Mouse (Mus musculus) A20 (cell line): ENCODE results near the gene Cmtm4.
"Not testable (repeated sequence)": the region's sequence is repeated elsewhere in the genome, so short reads cannot be mapped to it uniquely, and the experiment has no call there.

ENCODE experiments used
- DNase-seq: peaks from one replicate; pipeline ENCODE4 v3.0.0-alpha.2; 2011; ENCODE audit warnings: low read depth, low spot score

The Cmtm4 gene

DNA sequence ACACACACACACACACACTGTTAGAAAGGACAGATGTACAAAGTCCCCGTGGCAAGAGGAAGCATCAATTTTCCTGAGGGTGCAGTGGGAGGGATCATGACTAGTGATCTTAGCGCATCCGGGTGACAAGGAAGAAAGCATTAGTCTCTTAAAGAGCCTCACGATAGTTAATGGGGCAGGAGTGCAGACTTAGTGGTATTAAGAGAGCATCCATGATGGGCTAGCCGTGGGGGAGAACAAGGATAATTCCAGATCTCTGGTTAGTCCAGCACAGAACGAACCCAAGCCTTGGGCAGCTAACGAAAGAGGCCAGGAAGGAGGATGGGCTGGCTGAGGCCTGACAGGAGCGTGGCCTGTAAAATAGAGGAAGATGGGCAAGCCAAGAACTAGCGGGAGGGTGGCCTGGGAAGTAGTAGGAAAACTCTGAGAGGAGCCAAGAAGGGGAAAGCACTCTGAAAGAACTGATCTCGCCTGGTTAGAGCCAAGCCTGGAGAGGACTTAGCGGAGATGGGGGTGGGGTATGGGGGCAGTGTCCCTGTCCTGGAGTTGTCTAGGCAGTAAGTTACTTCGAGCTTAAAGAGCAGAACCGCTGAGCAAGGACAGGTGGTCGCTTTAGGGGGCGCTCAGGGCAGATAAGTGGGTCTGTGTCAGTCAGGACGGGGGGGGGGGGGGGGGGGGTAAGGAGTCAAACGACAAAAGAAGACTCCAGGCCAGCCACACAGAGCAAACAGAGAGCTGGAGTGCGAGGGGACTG lies 56.2 kb downstream of the Cmtm4 start, which contains the start of gene Cmtm3:
TSS of gene Cmtm3 (plus strand) at position 182 of the 754 bp plus-strand sequence.
- peak; percentile 11 for DNase-seq

DNA sequence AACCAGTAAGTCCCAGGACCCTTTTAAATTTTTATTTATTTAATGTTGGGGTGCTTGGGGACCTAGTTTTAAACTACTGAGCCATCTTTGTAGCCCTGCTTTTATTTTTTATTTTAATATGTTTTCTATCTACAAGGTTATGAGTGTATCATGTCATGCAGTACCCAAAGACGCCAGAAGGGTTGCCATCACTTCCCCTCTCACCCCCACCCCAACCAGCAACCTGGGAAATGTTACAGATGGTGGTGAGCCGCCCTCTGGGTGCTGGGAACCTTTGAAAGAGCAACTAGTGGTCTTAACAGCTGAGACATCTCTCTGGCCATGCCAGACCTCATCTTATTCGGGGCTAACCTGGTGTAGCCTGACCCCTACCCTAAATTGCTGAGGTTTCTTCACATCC lies 57.7 kb downstream of the Cmtm4 start:
- DNase-seq, result peak; percentile 49

DNA sequence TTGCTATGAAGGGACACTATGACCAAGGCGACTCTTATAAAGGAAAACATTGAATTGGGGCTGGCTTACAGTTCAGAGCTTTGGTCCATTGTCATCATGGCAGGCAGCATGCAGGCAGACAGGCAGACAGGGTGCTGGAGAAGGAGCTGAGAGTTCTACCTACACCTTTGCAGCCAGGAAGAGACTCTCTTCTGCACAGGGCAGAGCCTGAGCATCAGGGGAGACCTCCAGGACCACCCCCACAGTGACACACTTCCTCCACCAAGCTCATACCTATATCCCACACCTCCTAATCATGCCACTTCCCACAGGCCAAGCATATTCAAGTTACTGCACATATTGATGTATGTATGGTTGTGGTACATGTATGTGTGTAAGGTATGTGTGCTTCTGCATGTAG lies 58.8 kb downstream of the Cmtm4 start:
- DNase-seq, result no peak

DNA sequence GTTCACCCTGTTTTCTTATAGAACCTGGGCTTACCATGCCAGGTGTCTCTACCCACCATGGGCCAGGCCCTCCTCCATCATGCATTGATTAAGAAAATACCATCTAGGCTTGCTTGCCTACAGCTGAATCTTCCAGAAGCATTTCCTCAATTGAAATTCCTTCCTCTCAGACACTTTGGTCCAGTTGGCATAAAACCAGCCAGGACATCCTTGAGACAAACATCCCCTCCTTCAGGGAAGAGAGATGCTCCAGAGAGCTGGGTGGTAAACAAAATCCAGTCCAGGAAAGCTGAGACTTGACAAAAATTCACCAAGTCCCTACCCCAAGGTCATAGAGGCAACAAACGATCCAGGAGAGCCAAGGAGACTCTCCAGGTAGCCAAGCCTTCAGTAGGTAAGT lies 61.4 kb downstream of the Cmtm4 start:
- DNase-seq, result no peak

DNA sequence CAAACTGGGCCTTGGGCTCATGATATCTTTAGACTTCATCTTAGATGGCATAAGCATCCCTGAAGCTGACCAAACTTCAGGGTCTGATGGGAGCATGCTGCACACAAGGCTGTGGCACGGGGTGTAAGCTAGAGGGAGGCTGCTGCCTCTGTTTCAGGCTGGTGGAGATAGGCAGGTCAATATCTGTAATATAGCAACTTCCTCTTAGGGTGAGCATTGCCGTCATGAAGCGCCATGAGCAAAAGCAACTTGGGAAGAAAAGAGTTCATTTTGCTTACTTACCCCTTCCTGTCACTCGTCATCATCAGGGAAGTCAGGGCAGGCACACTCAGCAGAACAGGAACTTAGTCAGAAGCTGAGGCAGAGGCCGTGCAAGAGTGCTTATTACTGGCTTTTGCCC lies 61.8 kb downstream of the Cmtm4 start:
- DNase-seq, result no peak

DNA sequence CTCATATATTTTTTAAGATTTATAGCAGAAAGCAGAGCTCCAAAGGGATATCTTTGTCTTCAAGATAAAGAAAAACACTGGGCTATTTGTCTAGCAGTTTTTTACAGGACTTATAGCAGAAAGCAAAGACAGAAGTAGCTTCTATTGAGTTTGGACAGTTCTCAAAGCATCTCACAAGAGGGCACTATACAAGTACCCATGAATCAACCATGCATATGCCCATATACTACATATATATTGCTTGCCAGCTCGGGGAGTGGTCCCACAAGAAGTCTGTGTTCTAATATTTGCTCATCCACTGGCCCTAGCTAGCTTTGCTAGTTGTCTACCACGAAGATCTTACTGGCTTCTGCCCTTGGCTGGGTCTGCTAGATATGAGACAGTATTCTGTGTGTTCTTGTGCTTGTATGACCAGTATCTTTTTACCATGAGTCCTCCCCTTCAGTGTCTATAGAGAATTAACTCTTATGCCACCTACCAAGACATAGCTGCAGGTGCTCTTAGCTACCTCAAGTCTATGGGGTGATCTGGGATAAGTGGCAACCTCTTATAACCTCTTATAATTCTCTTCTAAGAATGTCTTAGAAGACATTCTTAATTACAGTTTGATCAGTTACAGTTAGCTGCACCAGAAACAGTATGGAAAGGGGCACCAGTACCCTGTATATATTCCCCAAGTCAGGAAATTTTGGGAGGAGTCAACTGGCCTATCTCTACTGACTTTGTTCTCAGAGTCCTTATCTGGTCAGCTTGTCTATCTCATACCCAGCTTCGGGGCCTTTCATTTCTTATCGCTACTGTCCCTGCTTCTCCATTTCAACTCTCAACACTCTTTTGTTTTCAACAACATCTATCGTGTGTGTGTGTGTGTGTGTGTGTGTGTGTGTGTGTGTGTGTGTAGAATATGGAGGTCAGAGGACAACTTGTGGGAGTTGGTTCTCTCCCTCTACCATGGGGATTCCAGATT lies 62.7 kb downstream of the Cmtm4 start:
- no peak for DNase-seq

DNA sequence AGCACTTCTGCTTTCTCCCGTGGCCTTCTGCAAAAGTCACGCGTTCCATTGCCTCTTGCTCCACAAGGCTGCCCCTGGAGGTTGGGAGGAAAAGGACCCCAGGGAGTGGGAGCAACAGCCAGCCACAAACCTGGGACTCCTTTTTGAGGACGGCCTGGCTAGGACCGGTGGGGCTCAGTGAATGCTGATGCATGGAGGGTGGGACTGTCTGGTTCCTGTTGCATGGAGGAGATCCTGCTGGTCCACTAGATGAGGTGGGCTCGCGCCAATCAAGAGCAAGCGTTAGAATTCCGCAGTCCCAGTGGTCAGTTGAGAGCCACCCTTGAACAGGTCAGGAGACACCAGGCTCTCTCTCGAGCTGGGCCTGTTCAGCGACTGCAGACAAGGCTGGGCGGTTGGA lies 73.7 kb downstream of the Cmtm4 start, which contains the start of gene Cmtm2b:
TSS of gene Cmtm2b (plus strand) at position 301 of the 400 bp plus-strand sequence.
- DNase-seq, result not testable (repeated sequence)

DNA sequence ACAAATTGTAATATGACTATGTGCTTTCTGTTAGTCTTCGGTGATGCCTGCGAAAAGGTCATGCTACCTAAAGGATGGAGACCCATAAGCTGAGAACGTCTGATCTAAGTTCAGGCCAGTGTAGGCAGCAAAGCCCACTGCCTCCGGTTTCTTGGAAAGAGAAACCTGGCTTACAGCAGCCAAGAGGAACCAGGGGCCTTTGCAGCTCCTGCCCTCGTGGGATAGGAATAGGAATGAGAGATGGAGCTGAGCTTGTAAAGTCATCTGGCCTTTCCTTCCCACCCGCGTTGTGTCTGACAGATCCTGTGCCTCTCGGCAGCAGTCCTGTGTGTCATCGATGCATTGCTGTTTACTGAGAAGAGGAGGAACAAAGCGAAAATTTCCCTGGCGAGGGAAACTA lies 74.3 kb downstream of the Cmtm4 start, which contains the start of gene Gm11020:
TSS of gene Gm11020 (plus strand) at position 301 of the 400 bp plus-strand sequence.
- not testable (repeated sequence) for DNase-seq

DNA sequence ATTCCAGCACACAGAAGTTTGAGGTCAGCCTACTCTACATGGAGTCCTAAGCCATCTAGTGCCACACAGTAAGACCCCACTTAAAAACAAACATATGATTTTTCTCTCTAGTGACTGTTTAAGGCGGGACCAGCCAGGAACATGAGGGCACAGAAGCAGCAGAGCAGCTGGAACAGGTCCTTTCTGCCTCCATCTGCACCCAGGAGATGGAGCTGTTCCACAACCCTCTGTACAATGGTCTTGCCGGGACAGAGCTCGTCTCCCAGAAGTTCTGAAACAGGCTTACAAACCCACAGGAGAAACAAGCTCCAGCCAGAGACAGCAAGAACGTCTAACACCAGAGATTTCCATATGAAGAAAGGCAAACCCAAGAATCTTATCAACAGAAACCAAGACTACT lies 82.3 kb downstream of the Cmtm4 start:
- no peak for DNase-seq

DNA sequence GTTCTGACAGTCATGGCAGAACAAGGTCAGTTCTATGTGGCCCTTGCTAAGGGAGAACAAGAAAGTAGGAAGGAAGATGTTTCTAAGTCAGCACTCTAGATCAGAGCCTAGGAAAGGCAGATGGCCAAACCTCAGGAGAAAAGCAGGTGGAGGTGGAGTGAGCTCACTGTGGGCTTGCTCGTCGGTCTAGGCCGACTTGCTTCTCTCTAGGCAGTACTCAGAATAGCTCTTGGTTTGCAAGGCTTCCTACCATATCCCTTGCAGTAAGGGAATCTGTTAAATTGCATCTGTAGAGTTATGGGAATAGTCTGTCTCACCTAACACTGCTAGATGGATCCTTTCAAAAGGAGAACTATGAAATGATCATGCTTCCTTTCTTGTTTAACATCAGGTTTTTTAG lies 83.6 kb downstream of the Cmtm4 start:
- DNase-seq, result not testable (repeated sequence)

DNA sequence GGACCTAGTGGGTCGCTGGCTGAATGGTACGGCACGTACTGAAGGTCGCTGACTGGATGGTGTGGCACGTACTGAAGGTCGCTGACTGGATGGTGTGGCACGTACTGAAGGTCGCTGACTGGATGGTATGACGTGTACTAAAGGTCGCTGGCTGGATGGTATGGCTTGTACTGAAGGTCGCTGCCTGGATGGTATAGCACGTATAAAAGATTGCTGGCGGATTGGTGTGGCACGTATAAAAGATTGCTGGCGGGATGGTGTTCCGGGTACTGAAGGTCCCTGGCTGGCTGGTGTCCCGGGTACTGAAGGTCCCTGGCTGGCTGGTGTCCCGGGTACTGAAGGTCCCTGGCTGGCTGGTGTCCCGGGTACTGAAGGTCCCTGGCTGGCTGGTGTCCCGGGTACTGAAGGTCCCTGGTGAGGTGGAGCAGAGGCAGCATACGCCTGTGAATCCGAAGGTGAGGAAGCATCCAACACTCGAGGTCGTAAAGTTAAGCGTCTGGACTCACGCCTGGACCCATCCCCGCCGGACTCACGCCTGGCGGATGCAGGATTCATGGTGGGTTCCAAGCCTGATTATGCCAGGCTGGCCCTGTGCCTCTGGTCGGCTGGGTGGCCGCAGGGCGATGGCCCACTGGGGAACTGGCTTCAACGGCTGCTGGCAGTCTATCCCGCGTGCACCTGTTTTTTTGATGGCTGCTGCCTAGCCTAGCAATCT lies 86.0 kb downstream of the Cmtm4 start, which contains the start of the genes Gm45711 and Cmtm1:
TSS of gene Gm45711 (minus strand) at position 641 of the 715 bp plus-strand sequence.
TSS of gene Cmtm1 (minus strand) at position 705 of the 715 bp plus-strand sequence.
- DNase-seq, result not testable (repeated sequence)

DNA sequence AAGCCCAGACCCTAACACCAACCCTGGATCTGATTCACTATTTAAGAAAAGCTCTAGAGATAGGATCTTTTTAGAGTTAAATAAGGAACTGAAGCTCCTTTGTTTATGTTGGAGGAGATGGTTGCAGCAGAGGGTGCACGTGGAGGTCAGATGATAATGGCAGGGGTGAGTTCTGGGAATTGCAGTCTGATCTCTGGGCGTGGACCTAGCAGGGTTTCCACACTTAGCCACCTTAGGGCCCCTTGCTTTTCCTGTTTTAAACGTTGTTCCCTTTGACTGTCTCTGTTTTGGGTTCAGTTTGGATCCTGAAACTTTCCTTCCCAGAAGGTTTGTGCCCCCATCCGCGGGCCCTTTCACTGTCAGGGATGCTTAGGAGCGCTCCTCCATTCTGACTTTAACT lies 87.3 kb downstream of the Cmtm4 start:
- not testable (repeated sequence) for DNase-seq

DNA sequence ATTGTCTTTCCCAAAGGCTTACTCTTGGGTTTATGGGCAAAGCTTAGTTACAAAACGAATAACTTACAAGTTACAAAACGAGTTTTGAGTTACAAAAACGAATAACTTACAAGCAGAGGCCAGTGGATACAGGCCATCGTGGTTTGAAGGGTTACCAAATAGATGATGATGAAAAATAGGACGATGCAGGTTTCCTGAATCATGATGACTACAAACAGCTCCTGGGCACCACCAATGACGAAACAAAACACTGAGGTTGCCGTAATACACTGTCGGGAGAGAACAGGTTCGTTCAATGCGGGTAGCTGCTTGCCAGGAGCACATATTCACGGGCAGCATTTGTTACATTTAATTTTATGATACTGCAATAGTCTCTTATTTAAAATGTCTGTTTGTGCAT lies 90.6 kb downstream of the Cmtm4 start:
- no peak for DNase-seq

DNA sequence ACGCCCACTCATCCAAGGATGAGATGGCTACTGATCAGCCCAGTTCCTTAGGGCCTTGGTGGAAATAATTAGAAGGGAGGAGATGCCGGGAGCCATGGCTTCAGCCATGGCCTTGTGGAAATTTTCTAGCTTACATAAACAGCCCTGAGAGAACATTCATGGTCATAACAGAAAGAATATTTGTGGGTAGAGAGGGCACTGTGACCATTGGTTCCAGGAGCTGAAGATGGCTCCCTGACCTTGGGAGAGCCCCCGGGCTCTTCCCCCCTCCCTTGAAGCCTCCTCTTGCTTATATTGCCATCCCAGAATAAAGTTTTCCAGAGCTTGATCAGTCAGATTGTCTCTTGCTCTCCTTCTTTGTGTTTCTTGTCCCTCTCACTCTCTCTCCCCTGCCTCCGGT lies 93.1 kb downstream of the Cmtm4 start:
- DNase-seq, result not testable (repeated sequence)

DNA sequence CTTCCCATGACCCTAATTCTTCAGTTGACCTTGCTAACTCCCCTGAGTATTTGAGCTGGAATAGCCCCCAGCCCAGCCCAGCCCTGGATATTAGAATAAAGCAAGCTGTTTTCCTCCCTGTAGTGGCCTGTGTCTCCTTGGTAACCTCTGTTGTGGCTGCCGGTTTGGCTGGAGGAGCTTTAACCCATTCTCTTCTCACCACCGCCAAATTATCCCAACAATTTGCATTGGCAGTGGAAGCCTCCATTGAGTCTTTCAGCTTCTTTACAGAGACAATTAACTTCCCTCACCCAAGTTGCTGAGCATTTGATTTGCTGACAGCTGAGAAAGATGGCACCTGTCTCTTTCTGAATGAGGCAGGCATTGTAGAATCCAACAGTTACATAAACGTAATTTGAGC lies 94.0 kb downstream of the Cmtm4 start:
- DNase-seq, result not testable (repeated sequence)
